Mouse (Mus musculus) monocyte, adult 2 months (primary cell): ENCODE measurements around the gene Hsd3b4.
"Not testable (repeated sequence)": the region's sequence is repeated elsewhere in the genome, so short reads cannot be mapped to it uniquely, and the experiment has no call there.

Source experiments
- DNase-seq, 2 experiments: peaks; one replicate each; pipeline ENCODE4 v3.0.0; 2022; ENCODE audit warnings: low spot score in 2 of 2, low read depth in 1 of 2

Hsd3b4 gene

GRCm38 (mm10) chr3:98510414-98510813 lies at the start of gene Hsd3b4:
TSS of gene Hsd3b4 (minus strand) at chr3:98510514.
- DNase-seq: not testable (repeated sequence)

DNA sequence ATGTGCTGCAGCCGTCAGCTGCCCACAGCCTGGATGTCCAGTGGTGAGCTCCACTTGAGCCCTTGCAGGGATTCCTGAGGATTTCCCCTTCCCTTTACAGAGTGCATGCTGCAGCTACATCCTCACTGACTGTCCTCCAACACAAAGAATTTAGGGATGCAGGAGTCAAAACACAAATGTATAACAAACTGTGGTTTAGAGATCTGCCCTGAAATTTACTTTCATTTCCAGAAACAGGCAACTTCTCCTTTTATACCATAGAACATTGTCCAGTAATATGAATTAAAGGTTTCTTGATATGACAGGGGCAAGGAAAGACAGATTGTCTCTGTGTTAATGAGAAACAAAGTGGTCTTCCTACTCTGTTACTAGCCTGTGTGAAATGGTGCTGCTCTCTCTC lies 40.5 kb upstream of the Hsd3b4 start:
- DNase-seq: not testable (repeated sequence)

DNA sequence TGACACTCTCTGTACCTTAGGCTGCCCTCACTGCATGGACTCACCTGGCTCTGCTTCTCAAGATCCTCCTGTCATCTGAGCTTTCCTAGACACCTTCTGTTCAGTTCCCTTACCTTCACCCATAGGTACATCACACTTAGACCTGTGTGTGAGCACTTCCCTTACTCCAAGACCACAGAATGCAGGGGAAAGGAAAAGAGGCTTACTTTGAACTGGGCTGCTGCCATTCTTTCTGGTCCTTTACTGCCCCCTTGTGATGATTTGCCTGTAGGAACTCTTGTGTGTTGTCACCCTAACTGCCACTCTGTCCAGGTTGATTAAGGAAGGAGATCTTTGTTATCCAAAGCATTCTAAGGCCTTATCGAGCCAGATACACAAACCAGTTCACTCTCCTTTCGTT lies 39.9 kb upstream of the Hsd3b4 start:
- DNase-seq: not testable (repeated sequence)

DNA sequence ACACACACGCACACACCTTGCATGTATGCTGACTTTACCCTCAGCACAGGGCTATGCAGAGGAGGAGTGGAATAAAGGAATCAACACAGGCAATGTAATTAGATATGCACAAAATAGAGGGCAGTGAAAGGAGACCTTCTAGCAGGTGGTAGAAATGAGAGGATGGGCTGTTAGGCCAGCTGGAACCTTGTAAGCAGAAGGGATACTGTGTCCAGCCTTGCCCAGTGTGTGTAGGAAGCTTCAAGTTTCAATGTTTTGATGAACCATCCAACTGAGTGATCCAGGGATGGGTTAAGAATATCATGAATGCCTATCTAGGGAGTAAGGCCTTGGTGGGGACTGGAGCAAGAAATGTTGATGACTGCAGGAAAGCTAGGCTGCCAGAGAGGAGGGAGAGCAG lies 38.2 kb upstream of the Hsd3b4 start:
- DNase-seq: not testable (repeated sequence)

DNA sequence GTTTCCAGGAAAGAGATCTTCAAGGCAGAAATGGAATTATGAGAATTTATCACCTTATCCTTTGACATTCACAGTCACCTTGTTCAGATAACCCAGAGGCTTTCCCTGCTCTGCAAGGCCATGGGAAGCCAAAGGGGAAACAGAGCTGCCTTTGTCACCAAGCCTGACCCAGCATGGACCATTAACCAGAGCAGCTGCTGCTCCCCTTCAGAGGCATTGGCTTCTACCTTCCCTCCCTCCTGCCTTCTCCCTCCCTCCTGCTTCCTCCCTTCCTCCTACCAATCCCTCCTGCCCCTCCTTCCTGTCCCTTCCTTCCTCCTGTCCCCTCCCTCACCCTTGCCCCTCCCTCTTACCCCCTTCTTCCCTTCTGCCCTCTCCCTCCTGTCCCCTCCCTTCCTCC lies 37.3 kb upstream of the Hsd3b4 start:
- not testable (repeated sequence) for DNase-seq

DNA sequence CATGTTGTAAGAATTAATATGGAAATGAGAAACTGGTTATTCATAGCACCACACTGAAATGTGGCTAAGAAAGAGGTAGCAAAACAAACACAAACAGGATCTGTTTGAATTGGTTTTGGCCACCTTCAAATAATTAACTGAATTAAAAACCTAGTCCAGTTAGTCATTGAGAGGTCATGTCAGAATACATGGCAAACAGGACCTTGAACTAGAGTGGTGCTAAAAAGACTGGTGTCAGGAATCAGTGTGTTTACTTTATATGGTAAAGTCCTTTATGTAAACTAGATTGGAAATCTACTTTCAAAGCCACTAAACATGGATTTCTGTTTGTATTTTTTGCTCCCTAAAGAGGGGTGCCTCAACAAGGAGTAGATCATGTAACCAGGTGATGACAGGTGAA lies 14.7 kb upstream of the Hsd3b4 start:
- not testable (repeated sequence) for DNase-seq

DNA sequence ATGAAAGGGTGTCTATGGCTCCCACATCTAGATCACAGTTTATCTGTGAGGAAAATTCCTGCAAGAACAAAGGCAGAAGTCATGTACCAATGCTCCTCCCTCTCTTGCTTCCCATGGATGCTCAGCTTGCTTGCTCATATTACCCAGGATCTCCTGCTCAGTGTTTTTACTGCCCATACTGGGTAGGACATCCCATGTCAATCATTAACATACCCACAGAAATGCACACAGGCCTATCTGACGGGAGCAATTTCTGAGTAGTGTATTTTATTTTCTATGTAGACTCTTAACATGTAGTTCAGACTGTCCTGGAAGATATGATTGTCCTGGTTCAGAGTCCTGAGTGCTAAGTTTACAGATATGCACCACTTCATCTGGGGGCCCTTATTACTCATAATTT lies 14.2 kb upstream of the Hsd3b4 start:
- not testable (repeated sequence) for DNase-seq

- DNase-seq: not testable (repeated sequence)
Measured at GRCm38 (mm10) chr3:98522779-98523178, 12.5 kb upstream of the Hsd3b4 start.

- DNase-seq: not testable (repeated sequence)
Measured at GRCm38 (mm10) chr3:98507229-98507628, 3.1 kb downstream of the Hsd3b4 start.

- DNase-seq: not testable (repeated sequence)
Measured at GRCm38 (mm10) chr3:98497401-98497800, 12.9 kb downstream of the Hsd3b4 start.

DNA sequence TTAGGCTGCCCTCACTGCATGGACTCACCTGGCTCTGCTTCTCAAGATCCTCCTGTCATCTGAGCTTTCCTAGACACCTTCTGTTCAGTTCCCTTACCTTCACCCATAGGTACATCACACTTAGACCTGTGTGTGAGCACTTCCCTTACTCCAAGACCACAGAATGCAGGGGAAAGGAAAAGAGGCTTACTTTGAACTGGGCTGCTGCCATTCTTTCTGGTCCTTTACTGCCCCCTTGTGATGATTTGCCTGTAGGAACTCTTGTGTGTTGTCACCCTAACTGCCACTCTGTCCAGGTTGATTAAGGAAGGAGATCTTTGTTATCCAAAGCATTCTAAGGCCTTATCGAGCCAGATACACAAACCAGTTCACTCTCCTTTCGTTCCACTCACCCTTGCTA lies 13.6 kb downstream of the Hsd3b4 start:
- not testable (repeated sequence) for DNase-seq

DNA sequence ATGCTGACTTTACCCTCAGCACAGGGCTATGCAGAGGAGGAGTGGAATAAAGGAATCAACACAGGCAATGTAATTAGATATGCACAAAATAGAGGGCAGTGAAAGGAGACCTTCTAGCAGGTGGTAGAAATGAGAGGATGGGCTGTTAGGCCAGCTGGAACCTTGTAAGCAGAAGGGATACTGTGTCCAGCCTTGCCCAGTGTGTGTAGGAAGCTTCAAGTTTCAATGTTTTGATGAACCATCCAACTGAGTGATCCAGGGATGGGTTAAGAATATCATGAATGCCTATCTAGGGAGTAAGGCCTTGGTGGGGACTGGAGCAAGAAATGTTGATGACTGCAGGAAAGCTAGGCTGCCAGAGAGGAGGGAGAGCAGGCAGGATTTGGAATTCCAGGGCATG lies 15.3 kb downstream of the Hsd3b4 start:
- DNase-seq: not testable (repeated sequence)

GRCm38 (mm10) chr3:98494184-98494583 lies 16.1 kb downstream of the Hsd3b4 start:
- DNase-seq: not testable (repeated sequence)

DNA sequence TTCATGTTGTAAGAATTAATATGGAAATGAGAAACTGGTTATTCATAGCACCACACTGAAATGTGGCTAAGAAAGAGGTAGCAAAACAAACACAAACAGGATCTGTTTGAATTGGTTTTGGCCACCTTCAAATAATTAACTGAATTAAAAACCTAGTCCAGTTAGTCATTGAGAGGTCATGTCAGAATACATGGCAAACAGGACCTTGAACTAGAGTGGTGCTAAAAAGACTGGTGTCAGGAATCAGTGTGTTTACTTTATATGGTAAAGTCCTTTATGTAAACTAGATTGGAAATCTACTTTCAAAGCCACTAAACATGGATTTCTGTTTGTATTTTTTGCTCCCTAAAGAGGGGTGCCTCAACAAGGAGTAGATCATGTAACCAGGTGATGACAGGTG lies 38.8 kb downstream of the Hsd3b4 start:
- DNase-seq: not testable (repeated sequence)

GRCm38 (mm10) chr3:98471057-98471456 lies 39.3 kb downstream of the Hsd3b4 start:
- DNase-seq: not testable (repeated sequence)

DNA sequence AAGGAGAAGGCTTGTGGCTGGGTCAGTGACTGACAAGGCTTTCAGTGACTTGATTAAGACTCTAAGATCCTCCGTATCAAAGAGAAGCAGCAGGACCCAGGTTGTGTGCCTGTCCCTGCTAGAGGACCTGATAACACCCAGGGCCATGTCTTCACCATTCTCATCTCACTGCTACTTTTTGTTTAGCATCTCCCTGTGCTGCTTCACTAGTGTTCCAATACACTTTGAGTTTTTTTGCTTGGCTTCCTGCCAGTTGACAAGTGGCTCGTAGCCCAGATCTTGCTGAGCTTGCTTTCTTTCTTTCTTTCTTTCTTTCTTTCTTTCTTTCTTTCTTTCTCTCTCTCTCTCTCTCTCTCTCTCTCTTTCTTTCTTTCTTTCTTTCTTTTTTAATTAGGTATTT lies 41.0 kb downstream of the Hsd3b4 start:
- not testable (repeated sequence) for DNase-seq

DNA sequence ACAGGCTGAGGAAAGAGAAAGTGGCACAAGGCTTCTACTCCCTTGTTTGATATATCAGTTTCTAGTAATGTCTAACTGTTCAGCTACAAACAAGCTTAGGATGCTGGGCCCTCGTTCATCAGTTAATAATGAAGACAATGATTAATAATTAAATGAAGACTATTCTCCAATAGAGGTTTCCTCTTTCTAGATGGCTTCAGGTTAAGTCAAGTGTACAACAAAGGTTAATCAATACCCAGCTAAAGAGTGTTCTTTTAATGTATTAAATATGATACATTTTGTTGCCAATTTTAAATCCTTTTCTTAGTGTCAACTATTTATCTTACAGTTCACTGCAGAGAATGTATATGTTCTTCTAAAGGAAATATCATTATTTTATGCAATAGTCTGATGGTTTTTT lies 53.3 kb downstream of the Hsd3b4 start, which contains the start of gene Gm4450:
Gene Gm4450 (minus strand): TSS at position 101 of the 400 bp plus-strand sequence.
- not testable (repeated sequence) for DNase-seq

- not testable (repeated sequence) for DNase-seq
Measured at GRCm38 (mm10) chr3:98453786-98454185, 56.5 kb downstream of the Hsd3b4 start.
